Mouse (Mus musculus) thymus, postnatal 4 days (tissue): Measurements from ENCODE around the gene Pphln1.
A peak's percentile ranks its signal among the peaks of the same experiment; 100 is the strongest.

Experiments
- DNase-seq: peaks from one replicate; pipeline ENCODE4 v3.0.0; 2021

The Pphln1 gene

GRCm38 (mm10) chr15:93504808-93505207 lies 106.7 kb downstream of the Pphln1 start:
- no peak for DNase-seq

- no peak for DNase-seq
Measured at GRCm38 (mm10) chr15:93510690-93511336, 112.7 kb downstream of the Pphln1 start.

DNA sequence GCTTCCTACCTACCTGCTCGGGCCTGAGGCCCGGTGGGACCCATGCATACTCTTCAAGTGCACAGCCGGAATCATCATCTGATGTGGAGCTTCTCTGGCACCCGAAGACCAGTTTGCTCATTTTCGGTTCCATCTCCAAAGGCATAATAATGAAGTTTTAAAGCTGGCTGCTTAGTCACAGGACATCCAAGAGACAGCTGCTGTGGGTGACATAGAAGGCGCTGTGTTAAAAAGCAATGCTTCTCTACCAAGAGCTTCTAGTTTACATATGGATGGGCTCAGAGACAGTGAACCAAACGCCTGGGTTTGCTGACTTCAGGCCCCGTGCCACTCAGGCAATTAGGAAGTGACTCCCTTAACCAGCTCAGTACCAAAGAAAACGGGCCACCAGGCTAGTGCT lies 114.3 kb downstream of the Pphln1 start:
- DNase-seq, result no peak

GRCm38 (mm10) chr15:93513939-93514341 lies 115.8 kb downstream of the Pphln1 start:
- DNase-seq, result peak; percentile 70

DNA sequence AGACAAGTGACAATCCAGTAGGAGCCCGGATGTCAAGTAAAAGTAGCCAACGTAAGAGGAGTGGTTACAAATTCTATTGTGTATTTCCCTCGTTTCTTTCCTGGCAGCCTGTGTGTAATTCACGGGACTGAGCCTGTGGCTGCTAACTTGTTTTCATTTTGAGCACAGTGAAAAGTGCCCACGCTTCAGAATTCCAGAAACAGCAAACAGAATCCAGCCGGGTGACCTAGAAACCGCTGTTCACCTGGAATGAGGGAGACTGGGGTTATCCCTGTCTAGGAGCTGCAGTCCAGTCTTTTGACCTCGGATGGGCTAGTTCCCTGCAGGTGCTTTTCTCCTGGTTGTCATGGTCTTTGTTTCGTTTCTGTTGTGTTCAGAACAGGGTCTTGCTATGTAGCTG lies 117.2 kb downstream of the Pphln1 start:
- DNase-seq, result no peak

- DNase-seq, result no peak
Measured at GRCm38 (mm10) chr15:93517022-93517565, 118.9 kb downstream of the Pphln1 start.

- DNase-seq, result no peak
Measured at GRCm38 (mm10) chr15:93518143-93518902, 120.2 kb downstream of the Pphln1 start.

- peak; percentile 97 for DNase-seq
Measured at GRCm38 (mm10) chr15:93518941-93519835, 121.0 kb downstream of the Pphln1 start.

DNA sequence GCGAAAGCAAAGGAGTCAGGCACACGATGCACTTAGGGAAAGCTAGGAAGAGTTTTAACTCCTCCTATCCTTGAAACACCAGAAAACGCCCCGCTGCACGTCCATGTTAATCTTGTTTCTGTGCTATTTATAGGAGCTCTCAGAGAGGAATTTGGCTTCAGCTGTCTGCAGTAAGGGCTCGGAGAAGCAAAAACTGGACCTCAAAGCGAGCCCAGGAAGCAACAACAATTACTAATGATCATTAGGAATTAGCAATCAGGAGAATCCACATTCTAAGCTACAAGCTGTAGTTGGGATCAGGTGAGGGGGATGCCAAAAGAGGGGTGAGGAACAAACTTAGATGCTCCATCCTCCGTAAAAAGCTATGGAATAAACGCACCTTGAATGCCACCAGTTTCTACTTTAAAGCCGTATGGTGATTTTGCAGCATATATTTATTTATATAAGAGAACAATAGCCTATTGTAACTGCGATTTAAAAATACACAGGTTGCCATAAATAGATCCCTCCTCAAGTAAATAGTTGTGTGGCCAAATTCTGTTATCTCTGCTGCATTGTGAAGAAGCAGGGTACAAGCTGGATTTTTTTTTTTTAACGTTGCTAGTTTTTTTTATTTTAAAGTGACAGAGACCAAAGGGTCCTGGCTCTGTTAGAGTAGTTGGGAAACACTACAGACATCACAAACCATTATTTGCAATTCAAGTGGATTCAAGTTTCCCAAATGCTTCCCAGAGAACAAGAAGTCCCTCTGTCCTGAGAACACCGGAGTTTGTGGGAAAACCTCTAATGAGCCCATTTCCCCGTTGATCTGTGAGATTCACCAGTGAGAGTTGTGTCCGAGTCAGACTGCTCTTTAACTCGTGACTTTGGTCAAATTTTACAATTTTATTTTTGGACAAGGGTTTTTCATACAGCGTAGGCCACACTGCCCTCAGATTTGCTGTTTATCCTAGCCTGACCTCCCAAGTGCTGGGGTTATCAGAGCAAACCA lies 122.0 kb downstream of the Pphln1 start:
- no peak for DNase-seq

GRCm38 (mm10) chr15:93521088-93521786 lies 123.1 kb downstream of the Pphln1 start:
- no peak for DNase-seq

- DNase-seq, result no peak
Measured at GRCm38 (mm10) chr15:93521787-93522180, 123.6 kb downstream of the Pphln1 start.

DNA sequence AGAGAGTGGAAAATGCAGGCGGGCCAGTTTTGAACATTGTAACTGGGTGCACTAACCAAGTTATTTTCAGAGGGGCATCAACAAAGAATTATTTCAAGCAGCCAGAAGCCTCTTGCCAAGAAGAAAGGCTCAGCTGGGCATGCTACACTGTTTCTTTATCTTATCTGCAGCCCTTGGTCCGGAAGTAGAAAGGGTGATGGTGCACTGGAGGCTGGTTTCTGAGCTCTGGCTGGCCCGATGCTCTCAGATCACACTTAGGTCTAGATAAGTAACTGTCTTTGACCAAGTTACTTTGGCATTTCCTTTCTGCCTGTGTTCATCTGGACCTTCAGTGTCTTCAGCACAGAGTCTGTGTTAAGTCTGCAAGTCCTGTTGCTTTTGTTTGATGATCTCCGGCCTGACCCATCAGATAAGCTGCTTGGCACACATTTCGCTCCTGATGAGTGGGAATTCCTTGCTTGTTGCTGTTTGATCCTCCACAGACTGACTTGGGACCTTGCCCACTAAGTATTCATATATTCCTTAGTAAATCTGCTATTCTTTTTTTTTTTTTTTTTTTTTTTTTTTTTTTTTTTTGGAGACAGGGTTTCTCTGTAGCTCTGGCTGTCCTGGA lies 127.3 kb downstream of the Pphln1 start:
- DNase-seq, result no peak

GRCm38 (mm10) chr15:93529831-93530702 lies 131.9 kb downstream of the Pphln1 start:
- no peak for DNase-seq

- no peak for DNase-seq
Measured at GRCm38 (mm10) chr15:93530703-93531032, 132.5 kb downstream of the Pphln1 start.

DNA sequence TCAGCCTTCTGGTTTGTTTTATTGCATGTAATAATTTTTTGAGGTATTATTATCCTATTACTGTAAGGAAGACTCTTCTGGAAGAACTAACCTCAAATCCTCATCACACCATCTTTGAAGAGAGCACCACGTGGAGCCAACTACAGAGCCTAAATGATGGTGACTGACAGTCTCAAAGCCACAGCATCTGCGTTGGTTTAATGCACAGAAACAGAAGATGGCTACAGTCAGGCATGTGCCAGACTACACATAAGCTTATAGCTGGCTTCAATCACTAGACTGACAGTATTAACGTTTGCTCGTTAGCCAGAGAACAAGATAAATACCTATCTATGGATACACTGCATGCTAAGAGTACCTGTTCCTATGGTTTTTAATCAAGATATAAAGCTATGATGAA lies 138.0 kb downstream of the Pphln1 start:
- DNase-seq, result no peak

DNA sequence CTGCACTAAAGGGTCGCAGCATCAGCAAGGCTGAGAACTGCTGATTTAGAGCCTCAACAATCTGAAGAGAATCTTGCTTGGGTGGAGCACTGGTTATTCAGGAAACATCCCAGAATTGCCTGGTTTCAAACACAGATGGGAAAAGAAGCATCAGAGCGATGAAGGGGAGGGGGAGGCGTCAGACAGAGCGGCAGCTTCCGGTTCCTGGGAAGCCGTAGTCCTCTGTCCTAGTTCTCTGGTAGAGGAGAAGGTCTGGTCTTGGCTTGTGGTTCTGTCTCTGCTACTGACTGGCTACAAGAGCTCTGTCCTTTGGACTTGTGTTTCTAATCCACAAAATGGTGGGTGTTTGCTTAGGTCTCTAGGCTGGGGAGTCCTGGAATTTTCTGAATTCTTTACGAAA lies 139.6 kb downstream of the Pphln1 start:
- DNase-seq, result no peak

- no peak for DNase-seq
Measured at GRCm38 (mm10) chr15:93538551-93539205, 140.5 kb downstream of the Pphln1 start.

DNA sequence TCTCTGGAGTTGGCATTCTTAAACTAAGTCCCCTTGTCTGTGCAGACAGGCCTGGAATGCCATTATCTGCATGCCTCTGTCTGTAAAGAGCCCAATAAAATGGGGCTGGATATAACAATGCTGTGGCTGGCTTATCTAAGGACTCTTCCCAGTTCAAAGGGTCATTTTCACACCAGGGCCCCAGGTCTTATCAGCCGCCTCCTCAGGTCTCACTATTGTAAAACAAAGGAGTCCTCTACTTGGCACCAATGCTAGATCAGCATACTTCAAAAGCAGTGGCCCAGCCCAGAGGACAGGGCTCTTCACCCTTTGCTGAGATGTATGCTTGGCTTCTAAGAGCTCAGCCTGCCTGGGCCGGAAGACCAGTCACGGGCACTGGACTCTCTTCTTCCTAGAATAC lies 141.3 kb downstream of the Pphln1 start:
- no peak for DNase-seq
